Mouse (Mus musculus) spleen, postnatal 14 days (tissue): ENCODE results near the gene Nvl.

ENCODE experiments used
- DNase-seq, 2 experiments: peaks; one replicate each; pipeline ENCODE4 v3.0.0; 2021 to 2022; ENCODE audit warnings: low spot score in 2 of 2

Gene Nvl

DNA sequence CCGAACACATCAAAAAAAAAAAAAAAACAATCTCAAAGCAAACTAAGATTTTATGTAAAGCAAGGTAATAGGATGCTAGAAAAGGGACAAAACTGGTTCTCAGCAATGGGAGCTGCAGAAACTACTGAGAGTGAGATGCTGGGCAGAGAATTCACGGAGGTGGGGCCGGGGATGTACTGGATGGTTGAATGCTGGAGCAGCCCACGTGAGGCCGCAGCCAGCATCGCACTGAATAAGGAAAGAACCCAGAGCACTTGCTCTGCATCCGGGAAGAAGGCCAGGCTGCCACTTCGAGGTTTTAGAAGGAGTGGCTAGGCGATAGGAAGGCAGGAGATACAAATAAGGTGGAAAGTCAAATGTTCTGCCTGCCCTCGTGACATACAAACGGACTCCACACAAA is 74.3 kb downstream of the Nvl start:
- DNase-seq: no peak

DNA sequence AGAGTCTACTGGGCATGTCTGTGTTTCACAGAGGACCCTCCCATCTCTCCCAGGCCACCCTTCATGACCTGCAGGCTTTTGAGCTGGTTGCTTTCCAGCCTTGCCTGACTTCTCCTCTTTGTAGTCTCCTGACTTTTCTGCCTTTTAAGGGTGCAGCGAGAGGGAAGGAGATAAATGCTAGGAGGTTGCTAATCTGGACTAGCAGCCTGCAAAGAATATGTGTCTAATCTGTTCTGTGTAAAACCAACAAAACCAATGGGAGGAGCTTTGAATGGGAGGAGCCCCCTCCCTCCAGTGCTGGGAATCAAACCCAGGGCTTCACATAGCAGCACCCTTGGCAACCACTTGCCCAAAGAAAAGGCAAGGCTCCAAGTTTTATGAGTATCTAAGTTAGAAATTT is 75.7 kb downstream of the Nvl start:
- DNase-seq: no peak

DNA sequence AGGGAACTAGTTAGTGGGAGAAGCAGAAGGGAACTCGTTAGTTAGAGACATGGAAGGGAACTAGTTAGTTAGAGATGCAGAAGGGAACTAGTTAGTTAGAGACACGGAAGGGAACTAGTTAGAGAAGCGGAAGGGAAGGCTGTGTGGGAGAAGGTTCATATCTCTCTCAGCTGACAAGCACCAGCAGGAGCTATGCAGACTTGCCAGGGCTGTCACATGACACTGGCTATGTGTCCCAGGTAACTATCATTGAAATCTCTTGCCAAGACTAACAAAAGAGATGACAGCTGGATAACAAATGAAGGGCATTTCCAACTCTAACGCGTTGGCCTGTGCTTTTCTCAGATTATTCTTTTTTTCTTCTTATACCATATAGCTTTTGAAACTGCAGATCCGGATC is 79.4 kb downstream of the Nvl start:
- no peak for DNase-seq

DNA sequence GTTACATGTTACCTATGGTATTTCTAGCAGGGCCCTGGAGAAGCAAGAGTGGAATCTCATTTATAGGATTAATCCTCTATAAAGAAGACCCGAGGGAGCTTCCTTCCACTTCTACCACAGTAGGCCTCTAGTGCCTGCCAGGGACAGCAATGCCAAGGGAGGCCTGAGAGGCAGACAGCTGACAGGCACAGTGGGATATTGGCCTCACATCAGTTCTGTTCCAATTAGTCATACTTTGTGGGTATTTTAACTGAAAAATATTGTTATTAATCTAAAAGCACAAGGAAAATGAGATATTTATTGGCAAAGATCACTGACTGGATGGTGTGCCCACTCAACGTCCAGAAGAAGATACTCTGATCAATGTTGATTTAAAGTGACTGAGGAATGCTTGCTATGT is 80.0 kb downstream of the Nvl start:
- no peak for DNase-seq

DNA sequence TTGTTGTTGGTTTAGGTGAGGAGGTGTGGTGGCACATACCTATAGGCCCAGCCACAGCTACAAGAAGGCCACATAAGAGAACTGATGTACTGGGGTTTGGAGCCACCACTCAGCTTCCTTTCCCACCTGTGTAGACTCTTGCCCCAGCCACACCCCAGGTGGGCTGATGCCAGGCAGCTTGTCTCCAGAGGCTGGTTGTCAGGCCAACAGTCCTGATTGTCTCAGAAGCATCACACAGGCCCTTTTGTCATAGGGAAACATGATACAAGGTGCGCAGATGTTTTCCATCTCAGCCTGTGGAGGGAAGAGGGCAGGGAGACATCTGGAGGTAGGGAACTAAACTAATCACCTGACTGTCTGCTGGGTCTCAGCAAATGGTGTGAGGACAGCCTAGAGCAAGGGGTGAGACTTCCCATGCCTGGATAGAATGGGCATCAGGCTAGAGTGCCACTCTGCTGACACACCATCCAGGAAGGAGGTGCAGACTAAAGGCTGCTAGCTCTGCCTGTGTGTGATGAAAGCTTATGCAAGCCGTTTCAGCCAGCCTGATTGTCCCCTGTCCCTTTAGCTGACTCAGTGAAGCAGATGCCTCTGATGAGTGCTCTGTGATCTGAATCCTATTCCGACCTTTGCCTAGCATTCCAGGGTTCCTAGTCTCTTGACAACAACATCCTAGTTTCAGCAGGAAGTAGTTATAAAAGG is 82.1 kb downstream of the Nvl start:
- no peak for DNase-seq

DNA sequence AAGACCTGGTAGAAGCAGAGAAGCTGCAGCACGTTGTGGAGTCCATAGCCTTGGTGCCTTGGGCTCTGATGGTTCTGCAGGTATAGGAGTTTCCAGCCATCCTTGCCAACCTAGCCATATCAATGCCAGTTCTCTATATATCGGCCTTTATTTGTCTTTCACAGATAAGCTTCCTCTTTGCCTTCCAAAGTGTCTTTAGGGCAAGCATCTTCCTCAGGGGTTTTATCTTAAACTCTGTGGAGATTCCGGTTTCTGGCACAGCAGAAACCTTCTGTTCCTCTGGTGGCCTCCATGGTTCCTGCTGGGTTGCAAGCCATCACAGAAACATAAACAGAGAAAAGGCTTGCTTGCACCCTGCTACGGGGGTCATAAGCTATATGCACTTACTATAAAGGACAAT is 91.1 kb downstream of the Nvl start:
- DNase-seq: no peak

DNA sequence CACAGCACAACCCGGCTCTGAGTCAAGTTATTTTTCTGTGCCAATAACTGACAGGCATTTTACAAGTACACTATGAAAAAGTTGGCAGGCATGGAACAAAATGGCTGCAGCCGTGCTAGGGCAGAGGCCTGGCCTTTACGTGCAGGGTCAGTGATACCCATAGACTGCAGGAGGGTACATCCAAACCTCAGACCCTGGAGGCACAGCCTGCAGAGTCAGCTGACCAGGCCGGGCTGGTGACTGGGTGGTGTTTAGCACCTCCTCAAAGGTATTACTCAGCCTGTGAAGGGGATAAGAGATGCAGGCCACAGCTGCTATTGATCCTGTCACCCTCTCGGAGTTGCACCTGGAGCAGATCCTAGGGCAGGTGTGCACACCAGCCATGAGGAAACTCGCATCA is 93.1 kb downstream of the Nvl start, which contains the start of gene 9130409I23Rik:
Gene 9130409I23Rik, plus strand, starts transcription at position 301 of the 400 bp plus-strand sequence.
- no peak for DNase-seq

DNA sequence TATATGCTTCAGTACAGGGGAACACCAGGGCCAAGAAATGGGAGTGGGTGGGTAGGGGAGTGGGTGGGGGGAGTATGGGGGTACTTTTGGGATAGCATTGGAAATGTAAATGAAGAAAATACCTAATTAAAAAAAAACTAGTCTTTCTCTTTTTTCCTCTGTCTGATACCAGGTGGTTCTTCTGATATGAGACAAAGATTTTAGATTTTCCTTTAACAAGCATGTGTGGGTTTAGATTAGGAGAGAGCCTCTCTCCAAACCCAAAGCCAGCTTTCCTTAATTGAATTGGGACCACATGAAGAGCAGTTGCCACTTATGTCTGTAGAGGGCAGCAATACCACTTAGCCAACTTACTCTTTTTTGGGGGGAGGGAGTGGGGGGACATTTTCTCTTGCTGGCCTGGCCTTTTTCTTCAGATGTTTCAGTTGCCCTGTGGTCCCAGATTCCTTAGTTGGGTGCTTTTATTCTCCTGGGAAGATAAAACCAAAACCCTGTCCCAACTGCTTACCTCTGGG is 94.6 kb downstream of the Nvl start:
- DNase-seq: no peak

DNA sequence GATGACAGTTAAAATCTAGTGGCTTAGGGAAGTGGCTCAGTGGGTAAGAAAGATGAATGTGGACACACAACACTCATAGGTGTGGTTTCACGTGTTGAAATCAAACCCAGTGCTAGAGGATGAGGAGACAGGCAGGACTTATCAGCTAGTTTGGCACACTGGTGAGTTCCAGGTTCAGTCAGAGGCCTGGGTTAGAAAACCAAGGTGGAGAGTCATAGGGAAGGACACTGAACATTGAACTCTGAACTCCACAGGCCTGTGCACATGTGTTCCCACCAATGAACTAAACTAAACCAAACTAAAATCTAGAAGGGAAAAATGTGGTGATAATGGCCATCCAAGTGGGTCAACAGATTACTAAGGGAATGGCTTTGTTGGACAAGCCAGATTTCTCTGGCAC is 96.5 kb downstream of the Nvl start:
- no peak for DNase-seq

DNA sequence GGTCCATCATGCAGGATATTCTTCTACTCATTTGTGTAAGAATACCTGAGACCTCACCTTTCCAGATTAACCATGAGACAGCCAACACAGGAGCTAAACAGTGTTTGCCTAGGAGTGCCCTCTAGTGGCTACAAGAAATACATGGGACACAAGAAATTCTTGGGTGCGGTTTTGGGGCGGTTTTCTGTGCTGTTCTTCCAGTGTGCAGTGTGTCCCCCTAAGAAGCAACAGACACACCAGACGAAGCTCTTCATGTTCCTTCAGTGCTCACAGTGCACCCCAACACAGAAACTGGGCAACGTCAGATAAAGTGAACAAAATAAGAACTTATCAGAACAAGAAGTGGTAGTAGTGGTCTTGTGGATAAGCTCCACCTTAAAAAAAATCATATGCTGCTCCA is 104.4 kb downstream of the Nvl start:
- no peak for DNase-seq

DNA sequence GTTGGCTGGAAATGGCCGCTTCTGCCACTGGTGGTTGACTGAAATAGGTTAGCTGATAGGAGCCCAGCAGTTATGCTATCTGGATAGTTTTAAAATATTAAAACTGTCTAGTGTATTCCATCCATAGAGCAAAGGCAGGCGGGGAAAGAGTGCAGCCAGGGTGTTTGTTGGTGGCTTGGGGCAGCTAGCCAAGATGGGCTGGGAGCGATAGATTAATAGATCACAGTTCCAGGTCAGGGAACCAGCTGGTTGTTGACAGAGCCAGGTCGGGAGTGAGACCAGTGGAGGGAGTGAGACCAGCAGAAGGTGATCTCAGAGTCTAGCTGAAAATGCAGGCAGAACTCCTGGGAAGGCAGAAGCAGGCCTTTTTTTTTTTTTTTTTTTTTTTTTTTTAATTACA is 106.4 kb downstream of the Nvl start:
- DNase-seq: no peak
